Mouse (Mus musculus) ES-Bruce4 (cell line): ENCODE results near the gene Tceal9.

Experiments used
- EP300 ChIP-seq: IDR thresholded peaks from 2 replicates; pipeline ENCODE4 v1.6.1; 2011; ENCODE audit warnings: low read depth, low read length; ENCODE audit not compliant: insufficient read depth
- POLR2A ChIP-seq: IDR thresholded peaks from one replicate; pipeline ENCODE4 v1.8.1; 2011; ENCODE audit warnings: low read length; ENCODE audit not compliant: insufficient read depth

GRCm38 (mm10) chrX:136275386-136275785, 30.5 kb downstream of the Tceal9 start:
- no peak for TF ChIP-seq POLR2A
- TF ChIP-seq EP300: no peak
